Mouse (Mus musculus) midbrain, embryonic 12.5 days (tissue): ENCODE measurements at regions not wholly inside any gene's neighbourhood (a gene's known extent, or its start where the extent isn't known, plus 50 kb on each side); places are given as distances from the start of the nearest gene placed in this dataset.

Experiments used
- ATAC-seq: fragments of 200-750 bp; cut with Nextera tagmentation; 2 replicates; pipeline ENCODE4 v1.8.0; 2017; ENCODE audit warnings: low read depth, moderate TSS enrichment, moderate library complexity; ENCODE audit not compliant: low FRiP score
- H3K27ac ChIP-seq: fragments of 300-500 bp; sonication (generic); replicated peaks from 2 replicates; pipeline ENCODE4 v1.5.1; 2016; ENCODE audit warnings: mild to moderate bottlenecking
- H3K27me3 ChIP-seq: fragments of 300-500 bp; sonication (generic); 2 replicates; pipeline ENCODE4 v1.6.1; 2016; ENCODE audit warnings: mild to moderate bottlenecking
- H3K36me3 ChIP-seq: fragments of 300-500 bp; sonication (generic); 2 replicates; pipeline ENCODE4 v1.6.1; 2016
- H3K4me1 ChIP-seq: fragments of 300-500 bp; sonication (generic); 2 replicates; pipeline ENCODE4 v1.6.1; 2016
- H3K4me2 ChIP-seq: fragments of 300-500 bp; sonication (generic); replicated peaks from 2 replicates; pipeline ENCODE4 v1.6.1; 2016; ENCODE audit warnings: mild to moderate bottlenecking, moderate library complexity
- H3K4me3 ChIP-seq: fragments of 300-500 bp; sonication (generic); 2 replicates; pipeline ENCODE4 v1.5.1; 2016; ENCODE audit warnings: mild to moderate bottlenecking
- H3K9ac ChIP-seq: fragments of 300-500 bp; sonication (generic); replicated peaks from 2 replicates; pipeline ENCODE4 v1.6.1; 2016; ENCODE audit warnings: mild to moderate bottlenecking, moderate library complexity
- H3K9me3 ChIP-seq: fragments of 300-500 bp; sonication (generic); 2 replicates; pipeline ENCODE4 v1.6.1; 2016; ENCODE audit warnings: mild to moderate bottlenecking
- WGBS: fragments of 180-500 bp; shearing (Covaris S2); methylation state at CpG from one replicate; pipeline ENCODE4 v1.1.7; 2016; 5-methylcytosine and 5-hydroxymethylcytosine counted together

- Histone ChIP-seq H3K4me2 (no peak overlapping the region), H3K36me3 (no peaks in the 10 kb centered on the region), H3K9ac (no peak overlapping the region), H3K27ac (no peak overlapping the region), H3K27me3 (no peaks in the 10 kb centered on the region), H3K9me3 (no peaks in the 10 kb centered on the region), H3K4me1 (no peaks in the 10 kb centered on the region), H3K4me3 (no peak overlapping the region)
- no peak for ATAC-seq
- WGBS = 75% methylated on average over 4 of the region's 4 CpGs
Measured at GRCm38 (mm10) chr17:14610791-14611522, 83.1 kb downstream of the Thbs2 start.

- H3K4me3 ChIP-seq = no peak overlapping the region
- WGBS = 82% methylated on average over 4 of the region's 4 CpGs
- H3K9ac ChIP-seq = no peak overlapping the region
- H3K4me2 ChIP-seq = no peak overlapping the region
- H3K27ac ChIP-seq = no peak overlapping the region
- no peaks in the 10 kb centered on the region for H3K4me1 ChIP-seq
- no peak for ATAC-seq
- no peaks in the 10 kb centered on the region for H3K9me3 ChIP-seq
- H3K27me3 ChIP-seq = no peaks in the 10 kb centered on the region
- H3K36me3 ChIP-seq = no peaks in the 10 kb centered on the region
Measured at GRCm38 (mm10) chr17:14608845-14609244, 85.2 kb downstream of the Thbs2 start.

GRCm38 (mm10) chr17:14606356-14606989 lies 87.6 kb downstream of the Thbs2 start:
- WGBS = 78% methylated on average over 5 of the region's 5 CpGs
- Histone ChIP-seq H3K9me3 (no peaks in the 10 kb centered on the region), H3K36me3 (no peaks in the 10 kb centered on the region), H3K4me1 (no peaks in the 10 kb centered on the region), H3K4me2 (no peak overlapping the region), H3K9ac (no peak overlapping the region), H3K27me3 (no peaks in the 10 kb centered on the region), H3K27ac (no peak overlapping the region), H3K4me3 (no peak overlapping the region)
- ATAC-seq = no peak

- no peaks in the 10 kb centered on the region for H3K9me3 ChIP-seq
- no peak overlapping the region for H3K27ac ChIP-seq
- H3K36me3 ChIP-seq = no peaks in the 10 kb centered on the region
- WGBS = 76% methylated on average over 10 of the region's 10 CpGs
- no peaks in the 10 kb centered on the region for H3K27me3 ChIP-seq
- no peak overlapping the region for H3K4me2 ChIP-seq
- H3K4me1 ChIP-seq = no peaks in the 10 kb centered on the region
- no peak overlapping the region for H3K4me3 ChIP-seq
- no peak overlapping the region for H3K9ac ChIP-seq
- no peak for ATAC-seq
Measured at GRCm38 (mm10) chr17:14599681-14600080, 94.4 kb downstream of the Thbs2 start.

GRCm38 (mm10) chr17:14596470-14596869 lies 97.6 kb downstream of the Thbs2 start:
- no peaks in the 10 kb centered on the region for H3K4me1 ChIP-seq
- H3K27me3 ChIP-seq = no peaks in the 10 kb centered on the region
- no peaks in the 10 kb centered on the region for H3K36me3 ChIP-seq
- H3K4me2 ChIP-seq = no peak overlapping the region
- ATAC-seq = no peak
- no peak overlapping the region for H3K27ac ChIP-seq
- H3K4me3 ChIP-seq = no peak overlapping the region
- no peaks in the 10 kb centered on the region for H3K9me3 ChIP-seq
- 91% methylated on average over 7 of the region's 7 CpGs for WGBS
- H3K9ac ChIP-seq = no peak overlapping the region

GRCm38 (mm10) chr17:14595525-14595924 lies 98.5 kb downstream of the Thbs2 start:
- ATAC-seq = no peak
- 77% methylated on average over 7 of the region's 7 CpGs for WGBS

GRCm38 (mm10) chr17:14588086-14588817 lies 105.8 kb downstream of the Thbs2 start:
- no peaks in the 10 kb centered on the region for H3K4me1 ChIP-seq
- no peak overlapping the region for H3K27ac ChIP-seq
- H3K9me3 ChIP-seq = no peaks in the 10 kb centered on the region
- no peak for ATAC-seq
- WGBS = 91% methylated on average over 12 of the region's 12 CpGs
- no peak overlapping the region for H3K9ac ChIP-seq
- no peak overlapping the region for H3K4me2 ChIP-seq
- no peaks in the 10 kb centered on the region for H3K36me3 ChIP-seq
- no peaks in the 10 kb centered on the region for H3K27me3 ChIP-seq
- no peak overlapping the region for H3K4me3 ChIP-seq

More at GRCm38 (mm10) chr17:14595525-14595924, 98.5 kb downstream of the Thbs2 start:
- H3K36me3 ChIP-seq = no peaks in the 10 kb centered on the region
- H3K27me3 ChIP-seq = no peaks in the 10 kb centered on the region
- H3K27ac ChIP-seq = no peak overlapping the region
- H3K4me2 ChIP-seq = no peak overlapping the region
- no peak overlapping the region for H3K4me3 ChIP-seq
- H3K4me1 ChIP-seq = no peaks in the 10 kb centered on the region
- H3K9ac ChIP-seq = no peak overlapping the region
- no peaks in the 10 kb centered on the region for H3K9me3 ChIP-seq

- 92% methylated on average over 3 of the region's 3 CpGs for WGBS
- ATAC-seq = no peak
- H3K4me2 ChIP-seq = no peak overlapping the region
- no peaks in the 10 kb centered on the region for H3K4me1 ChIP-seq
- no peak overlapping the region for H3K9ac ChIP-seq
- H3K27ac ChIP-seq = no peak overlapping the region
- H3K36me3 ChIP-seq = no peaks in the 10 kb centered on the region
- no peaks in the 10 kb centered on the region for H3K9me3 ChIP-seq
- H3K4me3 ChIP-seq = no peak overlapping the region
- H3K27me3 ChIP-seq = no peaks in the 10 kb centered on the region
Measured at GRCm38 (mm10) chr17:14579671-14580070, 114.4 kb downstream of the Thbs2 start.

GRCm38 (mm10) chr17:14578721-14579120 lies 115.3 kb downstream of the Thbs2 start:
- Histone ChIP-seq H3K4me3 (no peak overlapping the region), H3K36me3 (no peaks in the 10 kb centered on the region), H3K9me3 (no peaks in the 10 kb centered on the region), H3K4me1 (no peaks in the 10 kb centered on the region), H3K4me2 (no peak overlapping the region), H3K27ac (no peak overlapping the region), H3K27me3 (no peaks in the 10 kb centered on the region), H3K9ac (no peak overlapping the region)
- 79% methylated on average over 1 of the region's 1 CpGs for whole genome bisulfite sequencing
- ATAC-seq = no peak

GRCm38 (mm10) chr17:14578194-14578593 lies 115.8 kb downstream of the Thbs2 start:
- H3K27me3 ChIP-seq = no peaks in the 10 kb centered on the region
- no peaks in the 10 kb centered on the region for H3K4me1 ChIP-seq
- H3K27ac ChIP-seq = no peak overlapping the region
- ATAC-seq = no peak
- H3K4me3 ChIP-seq = no peak overlapping the region
- WGBS = 57% methylated on average over 3 of the region's 3 CpGs
- no peaks in the 10 kb centered on the region for H3K9me3 ChIP-seq
- H3K36me3 ChIP-seq = no peaks in the 10 kb centered on the region
- no peak overlapping the region for H3K9ac ChIP-seq
- no peak overlapping the region for H3K4me2 ChIP-seq

GRCm38 (mm10) chr17:14576159-14576558 lies 117.9 kb downstream of the Thbs2 start:
- Histone ChIP-seq H3K9me3 (no peaks in the 10 kb centered on the region), H3K4me1 (no peaks in the 10 kb centered on the region), H3K27ac (no peak overlapping the region), H3K36me3 (no peaks in the 10 kb centered on the region), H3K4me2 (no peak overlapping the region), H3K9ac (no peak overlapping the region), H3K27me3 (no peaks in the 10 kb centered on the region), H3K4me3 (no peak overlapping the region)
- 87% methylated on average over 2 of the region's 2 CpGs for WGBS
- ATAC-seq = no peak

GRCm38 (mm10) chr17:14571143-14571542 lies 122.9 kb downstream of the Thbs2 start:
- 88% methylated on average over 7 of the region's 7 CpGs for WGBS
- Histone ChIP-seq H3K4me3 (no peak overlapping the region), H3K36me3 (no peaks in the 10 kb centered on the region), H3K4me2 (no peak overlapping the region), H3K9ac (no peak overlapping the region), H3K9me3 (no peaks in the 10 kb centered on the region), H3K4me1 (no peaks in the 10 kb centered on the region), H3K27me3 (no peaks in the 10 kb centered on the region), H3K27ac (no peak overlapping the region)
- no peak for ATAC-seq
